ENCODE assay signal across 8 mouse cellular contexts in the genomic region with DNA sequence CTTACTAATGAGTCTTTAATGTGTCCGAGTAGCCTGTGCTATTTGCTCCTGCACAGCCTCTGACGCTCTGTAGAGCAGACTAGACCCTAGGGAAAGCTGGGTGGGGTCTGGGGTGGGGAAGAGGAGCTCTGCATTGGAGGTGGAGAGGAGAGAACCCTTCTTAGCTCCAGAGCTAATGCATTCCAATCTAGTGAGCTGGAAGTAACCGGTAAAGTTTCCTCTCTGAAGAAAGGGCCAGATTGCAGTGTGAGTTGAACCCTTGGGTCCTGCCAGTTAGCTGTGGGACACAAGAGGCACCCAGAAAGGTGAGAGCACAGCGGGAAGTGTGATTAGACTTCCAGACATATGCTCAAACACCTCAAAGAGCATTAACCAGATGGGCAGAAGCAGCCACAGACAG. TPM values are rescaled to one million over a fixed set of nuclear protein-coding genes. Genes with fewer than 3 reads are reported as not detected.
A peak's percentile ranks its signal among the peaks of the same experiment; 100 is the strongest.
DNase-seq lines count a peak whose midpoint lies in the region; ATAC-seq and TF ChIP-seq lines count a peak whose summit lies in the region.
"Had no signal": no experiment of that assay in that cellular context is flagged by ENCODE, and none has a peak within 500 bp of the region (broad histone marks: within the 10 kb centered on the region; RNA-seq: fewer than 3 reads in every experiment).

No protein-coding gene starts in this region.

- CTCF ChIA-PET in Patski (lab: Charles Lee), result interaction anchor here (1.1 to 3.4 kb wide), 16 partner anchors 9 to 136 kb away, joined by 4 to 35 read pairs (median 6); a partner anchor contains a TSS

- no peak overlapping the region for H3K4me2 ChIP-seq in lung, embryonic 15.5 days
- no peak overlapping the region for H3K4me2 ChIP-seq in forebrain, embryonic 15.5 days (replicated peaks)
- H3K4me2 ChIP-seq in midbrain, embryonic 14.5 days (ENCODE audit: low read length), result no peak overlapping the region

- in situ Hi-C loops in Patski (cut with MboI; ENCODE audit: low pct_unique_long_range_greater_than_20kb), result loop anchor here (25.0 kb wide), 1 partner anchor 554 kb away; a partner anchor contains a TSS

- H3K9me3 ChIP-seq in lung, embryonic 15.5 days, result no peaks in the 10 kb centered on the region
- H3K9me3 ChIP-seq in forebrain, embryonic 15.5 days, result no peaks in the 10 kb centered on the region
- no peaks in the 10 kb centered on the region for H3K9me3 ChIP-seq in midbrain, embryonic 14.5 days (ENCODE audit: control insufficient read depth, low read length)

- TF ChIP-seq CTCF in Patski (IDR thresholded peaks at IDR 0.05), result no peak

- no peak overlapping the region for H3K4me3 ChIP-seq in lung, embryonic 15.5 days
- no peak overlapping the region for H3K4me3 ChIP-seq in forebrain, embryonic 15.5 days
- H3K4me3 ChIP-seq in midbrain, embryonic 14.5 days (replicated peaks; ENCODE audit: low read depth, low read length), result no peak overlapping the region

- no peak overlapping the region for H3K9ac ChIP-seq in lung, embryonic 15.5 days
- H3K9ac ChIP-seq in forebrain, embryonic 15.5 days (replicated peaks), result no peak overlapping the region
- no peak overlapping the region for H3K9ac ChIP-seq in midbrain, embryonic 14.5 days (replicated peaks; ENCODE audit: low read length)

- DNase-seq in lung, postnatal 4 days, result no peak
- no peak for DNase-seq in Patski (ENCODE audit: low read depth, low spot score)
- no peak for DNase-seq in midbrain, embryonic 14.5 days
- DNase-seq in right cerebral cortex, postnatal 4 days, result no peak
- no peak for DNase-seq in urinary bladder, postnatal 36 days (ENCODE audit: low spot score in 2 of 2)
- DNase-seq: right cerebral cortex, postnatal 14 days had no signal

- POLR2A ChIA-PET in Patski (lab: Charles Lee), result interaction anchor here (0.7 to 2.8 kb wide), 17 partner anchors 9 to 289 kb away, joined by 3 to 18 read pairs (median 4); a partner anchor contains a TSS

- H3K36me3 ChIP-seq in lung, embryonic 15.5 days, result no peaks in the 10 kb centered on the region
- no peaks in the 10 kb centered on the region for H3K36me3 ChIP-seq in forebrain, embryonic 15.5 days
- H3K36me3 ChIP-seq in midbrain, embryonic 14.5 days (ENCODE audit: control insufficient read depth, insufficient read depth, low read length), result no peaks in the 10 kb centered on the region

- peaks cover 58% of the 10 kb centered on the region for H3K4me1 ChIP-seq in lung, embryonic 15.5 days
- H3K4me1 ChIP-seq in forebrain, embryonic 15.5 days, result peaks cover 68% of the 10 kb centered on the region
- peaks cover 64% of the 10 kb centered on the region for H3K4me1 ChIP-seq in midbrain, embryonic 14.5 days (ENCODE audit: control insufficient read depth, insufficient read depth, low read length)

- ATAC-seq in lung, embryonic 15.5 days (ENCODE audit: borderline replicate concordance, extremely low read depth, low FRiP score, low TSS enrichment), result no peak
- peak; percentile 6 for ATAC-seq in Patski
- ATAC-seq in forebrain, embryonic 15.5 days (replicated peaks), result peak; percentile 32
- peak; percentile 18; the same call in 1 of the 2 replicates for ATAC-seq in midbrain, embryonic 14.5 days (ENCODE audit: low FRiP score, low TSS enrichment)

- H3K27me3 ChIP-seq in lung, embryonic 15.5 days, result no peaks in the 10 kb centered on the region
- no peaks in the 10 kb centered on the region for H3K27me3 ChIP-seq in Patski
- no peaks in the 10 kb centered on the region for H3K27me3 ChIP-seq in forebrain, embryonic 15.5 days
- H3K27me3 ChIP-seq in midbrain, embryonic 14.5 days (ENCODE audit: control insufficient read depth, insufficient read depth, low read length), result no peaks in the 10 kb centered on the region

- peak overlapping the region; percentile 88 for H3K27ac ChIP-seq in lung, embryonic 15.5 days
- peak overlapping the region; percentile 75 for H3K27ac ChIP-seq in forebrain, embryonic 15.5 days (replicated peaks)
- peak overlapping the region; percentile 72 for H3K27ac ChIP-seq in midbrain, embryonic 14.5 days (replicated peaks; ENCODE audit: low read depth, low read length)

- 28% methylated on average over 4 of the region's 4 CpGs for WGBS in lung, embryonic 15.5 days
- 23% methylated on average over 4 of the region's 4 CpGs for WGBS in forebrain, embryonic 15.5 days
- WGBS in midbrain, embryonic 14.5 days, result 41% methylated on average over 4 of the region's 4 CpGs

RNA-seq across cellular contexts. Expression of a gene that starts 6.7 kb away (rescaled TPM):
- 0.52 and 0.56 TPM in 2 replicates for polyA plus RNA-seq in lung, embryonic 15.5 days (2015; fragmentation: Nextera tagmentation; extraction: Ambion mirVana)
- 141 TPM for polyA plus RNA-seq in Patski (2021)
- 2.4 and 3.1 TPM in 2 replicates for polyA plus RNA-seq in forebrain, embryonic 15.5 days (2015; fragmentation: Nextera tagmentation; extraction: Ambion mirVana)
- 10.1 and 11.1 TPM in 2 replicates for polyA plus RNA-seq in midbrain, embryonic 14.5 days (2014; fragmentation: Nextera tagmentation; extraction: Ambion mirVana)

RNA-seq across cellular contexts. Expression of a gene that starts 24.2 kb away (rescaled TPM):
- 19.5 and 21.1 TPM in 2 replicates for polyA plus RNA-seq in lung, embryonic 15.5 days (2015; fragmentation: Nextera tagmentation; extraction: Ambion mirVana)
- 110 TPM for polyA plus RNA-seq in Patski (2021)
- 15.9 and 16.5 TPM in 2 replicates for polyA plus RNA-seq in forebrain, embryonic 15.5 days (2015; fragmentation: Nextera tagmentation; extraction: Ambion mirVana)
- polyA plus RNA-seq in midbrain, embryonic 14.5 days (2014; fragmentation: Nextera tagmentation; extraction: Ambion mirVana), result 22.3 and 38.0 TPM in 2 replicates

Comparison
In these comparisons a context has a peak if more than half of its experiments do, and no peak if none do; other contexts are left out.
1. RNA of a gene that starts 6.7 kb away (polyA plus RNA-seq): 141 TPM in Patski (single experiment); 10.1 to 11.1 TPM in midbrain, embryonic 14.5 days, 2.4 to 3.1 TPM in forebrain, embryonic 15.5 days and 0.52 to 0.56 TPM in lung, embryonic 15.5 days; every median in the first group is over 10 times any median in the second.
2. Peak in every context shown above with its lines, with median percentiles within 50 percentile points of each other: H3K27ac ChIP-seq.